Mouse (Mus musculus) adrenal gland, adult 8-10 months (tissue): Measurements from ENCODE around the gene Cytl1. TPM values are rescaled to one million over a fixed set of nuclear protein-coding genes. Genes with fewer than 3 reads are reported as not detected.
A peak's percentile ranks its signal among the peaks of the same experiment; 100 is the strongest.

Experiments used
- DNase-seq: peaks from one replicate; pipeline ENCODE4 v3.0.0; 2022
- total RNA-seq, 4 experiments: library from RNA; stranded (reverse); gene quantifications; 2 replicates each; pipeline ENCODE4 v1.2.4; 2022

Cytl1 gene
- 1 to 10 TPM; 1.3 to 2.6 (median 2.6) TPM for total RNA-seq

GRCm38 (mm10) chr5:37735224-37735623, at the start of gene Cytl1:
Gene Cytl1 (plus strand): TSS chr5:37735519.
- no peak for DNase-seq

DNA sequence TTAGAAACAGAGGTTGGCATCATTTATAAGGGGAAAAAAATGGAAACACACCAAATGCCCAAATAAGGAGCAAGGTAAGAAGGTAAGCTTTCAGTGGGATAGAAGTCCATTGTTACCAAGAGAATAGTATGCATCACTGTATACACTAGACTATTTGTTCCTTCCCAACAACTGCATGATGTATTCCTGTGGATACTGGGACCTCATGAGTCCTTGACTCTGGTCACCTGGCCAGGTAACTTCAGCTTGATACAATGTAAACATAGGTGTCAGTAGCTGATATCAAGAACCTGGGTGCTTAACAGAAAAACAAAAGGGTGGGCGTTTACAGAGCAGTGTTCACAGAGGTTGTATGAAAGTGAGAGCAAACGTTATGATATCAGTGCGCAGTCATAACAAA, 42.6 kb upstream of the Cytl1 start:
- DNase-seq, result no peak

- no peak for DNase-seq
These were observed 39.5 kb upstream of the Cytl1 start for GRCm38 (mm10) chr5:37695773-37696172.

GRCm38 (mm10) chr5:37697286-37697685, 38.0 kb upstream of the Cytl1 start:
- DNase-seq, result no peak

DNA sequence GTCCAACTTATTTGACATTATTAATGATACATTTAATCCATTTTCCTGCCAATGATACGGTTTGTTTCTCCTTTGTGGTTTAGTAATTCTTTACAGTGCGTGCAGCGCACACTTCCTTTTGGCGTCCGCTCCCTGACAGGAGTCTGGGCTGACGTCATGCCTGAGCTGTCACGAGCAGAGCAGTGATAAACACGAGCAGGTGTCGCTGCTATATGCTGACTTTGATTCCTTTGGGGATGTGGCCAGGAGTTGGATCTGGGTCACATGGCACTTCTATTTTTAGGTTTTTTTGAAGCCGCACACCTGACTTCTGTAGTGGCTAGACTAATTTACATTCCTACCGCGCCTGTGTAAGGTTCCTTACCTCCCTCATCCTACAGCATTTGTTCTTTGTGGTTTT, 35.6 kb upstream of the Cytl1 start:
- no peak for DNase-seq

- DNase-seq, result no peak
These were observed 30.4 kb upstream of the Cytl1 start for GRCm38 (mm10) chr5:37704962-37705361.

DNA sequence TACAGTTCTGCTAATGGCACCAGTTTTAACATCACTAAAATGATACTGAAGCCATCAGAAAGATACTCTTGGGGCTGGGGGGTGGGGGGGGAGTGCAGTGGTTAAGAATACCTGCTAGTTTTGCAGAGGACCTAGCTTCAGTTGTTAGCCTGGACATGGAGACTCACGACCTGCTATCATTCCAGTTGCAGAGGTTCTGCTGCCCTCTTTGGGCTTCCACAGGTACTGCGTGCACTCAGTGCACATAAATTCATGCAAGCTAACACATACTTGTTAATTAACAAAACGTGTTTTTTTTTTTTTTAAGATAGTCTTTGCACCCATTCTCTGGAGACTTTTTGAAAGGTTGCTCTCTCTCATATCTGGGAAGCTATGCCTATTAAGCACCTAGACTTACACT, 27.2 kb upstream of the Cytl1 start:
- DNase-seq, result no peak

GRCm38 (mm10) chr5:37709257-37709904, 25.9 kb upstream of the Cytl1 start:
- DNase-seq, result no peak

GRCm38 (mm10) chr5:37716505-37717372, 18.6 kb upstream of the Cytl1 start, which contains the start of gene Stk32b:
Gene Stk32b (minus strand): TSS chr5:37717171.
- no peak for DNase-seq

GRCm38 (mm10) chr5:37717384-37717963, 17.8 kb upstream of the Cytl1 start:
- DNase-seq, result peak; percentile 3

- DNase-seq, result no peak
These were observed 14.6 kb upstream of the Cytl1 start for GRCm38 (mm10) chr5:37720670-37721069.

DNA sequence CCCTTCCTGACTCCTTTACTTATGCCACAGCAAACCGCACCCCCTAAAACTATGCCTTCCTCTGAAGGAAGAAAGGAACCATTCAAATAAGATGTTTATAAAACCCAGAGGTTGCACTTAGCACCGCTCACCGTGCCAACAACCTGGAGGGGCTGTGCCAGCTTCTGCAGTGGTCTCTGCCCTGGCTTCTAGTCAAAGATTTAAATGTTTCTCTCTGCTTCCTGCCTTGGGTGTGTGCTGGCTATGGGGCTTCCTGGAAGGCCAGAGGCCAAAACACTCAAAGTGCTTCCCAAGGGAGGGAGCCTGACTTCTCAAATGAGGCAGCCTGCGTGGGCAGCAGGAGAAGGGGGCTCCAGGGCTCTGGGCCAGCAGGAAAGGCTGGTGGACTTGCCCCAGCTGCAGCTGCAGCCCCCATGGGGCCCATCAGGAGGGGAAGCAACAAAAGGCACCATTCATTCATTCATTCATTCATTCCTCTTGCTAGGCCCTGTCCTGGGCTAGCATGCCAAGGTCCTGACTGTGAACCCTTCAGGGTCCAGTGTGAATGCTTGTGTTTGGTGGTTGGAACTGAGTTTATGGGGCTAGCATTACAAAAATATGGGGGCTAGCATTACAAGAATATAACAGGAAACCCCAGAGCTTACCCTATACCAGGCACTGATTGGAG, 10.0 kb upstream of the Cytl1 start:
- no peak for DNase-seq

DNA sequence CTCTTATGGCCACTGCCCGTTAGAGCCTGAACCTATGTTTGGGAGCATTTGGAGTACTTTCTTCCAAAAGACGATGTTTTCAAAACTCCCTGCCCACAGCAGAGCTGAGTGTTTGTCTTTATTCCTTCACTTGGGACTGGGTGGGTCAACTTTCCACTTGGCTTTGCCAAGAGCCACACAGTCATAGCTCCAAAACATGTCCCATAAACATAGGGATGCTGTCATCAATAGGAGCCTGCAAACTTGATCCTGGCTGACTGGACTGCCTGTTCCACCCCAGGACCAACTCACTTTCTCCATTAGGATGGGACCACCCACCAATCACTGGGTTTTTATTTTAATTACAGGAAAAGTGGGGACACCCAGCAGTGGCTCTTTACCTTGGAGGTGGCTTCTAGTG, 4.5 kb upstream of the Cytl1 start:
- DNase-seq, result no peak

GRCm38 (mm10) chr5:37736213-37736612, 894 bp downstream of the Cytl1 start:
- no peak for DNase-seq

DNA sequence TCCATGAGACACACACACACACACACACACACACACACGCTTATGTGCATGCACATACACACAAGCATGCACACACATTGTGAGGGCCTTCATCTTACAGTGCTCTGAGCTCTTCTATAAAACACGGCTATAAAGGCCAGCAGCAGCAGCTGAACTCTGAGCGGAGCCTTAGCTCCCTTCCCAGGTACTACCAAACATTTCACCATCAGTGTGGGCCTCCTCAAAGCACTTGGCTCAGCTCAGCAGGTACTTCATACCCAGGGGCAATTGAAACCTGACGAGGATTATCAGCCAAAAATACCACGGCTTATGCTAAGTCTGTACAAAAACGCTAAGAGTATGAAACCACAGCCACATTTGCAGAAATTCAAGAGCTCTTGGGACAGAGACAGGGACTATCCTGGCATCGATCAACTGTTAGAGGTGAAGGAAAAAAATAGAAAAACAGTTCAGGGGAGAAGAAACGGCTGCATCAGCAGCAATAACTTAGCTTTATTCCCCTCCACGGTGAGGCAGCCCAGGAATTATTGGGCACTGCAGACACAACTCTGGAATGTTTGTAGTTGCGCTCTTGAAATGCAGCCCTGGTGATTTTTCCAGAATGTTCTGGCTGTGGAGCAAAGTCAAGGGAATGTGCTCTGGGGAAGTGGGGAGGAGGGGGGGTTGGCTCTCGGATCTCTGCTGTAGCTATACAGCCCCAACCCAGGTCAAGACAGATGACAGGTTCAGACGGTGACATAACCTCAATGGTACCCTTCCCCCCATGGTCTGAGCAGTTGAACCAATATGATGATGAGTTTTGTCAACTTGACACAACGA, 8.8 kb downstream of the Cytl1 start:
- DNase-seq, result no peak

DNA sequence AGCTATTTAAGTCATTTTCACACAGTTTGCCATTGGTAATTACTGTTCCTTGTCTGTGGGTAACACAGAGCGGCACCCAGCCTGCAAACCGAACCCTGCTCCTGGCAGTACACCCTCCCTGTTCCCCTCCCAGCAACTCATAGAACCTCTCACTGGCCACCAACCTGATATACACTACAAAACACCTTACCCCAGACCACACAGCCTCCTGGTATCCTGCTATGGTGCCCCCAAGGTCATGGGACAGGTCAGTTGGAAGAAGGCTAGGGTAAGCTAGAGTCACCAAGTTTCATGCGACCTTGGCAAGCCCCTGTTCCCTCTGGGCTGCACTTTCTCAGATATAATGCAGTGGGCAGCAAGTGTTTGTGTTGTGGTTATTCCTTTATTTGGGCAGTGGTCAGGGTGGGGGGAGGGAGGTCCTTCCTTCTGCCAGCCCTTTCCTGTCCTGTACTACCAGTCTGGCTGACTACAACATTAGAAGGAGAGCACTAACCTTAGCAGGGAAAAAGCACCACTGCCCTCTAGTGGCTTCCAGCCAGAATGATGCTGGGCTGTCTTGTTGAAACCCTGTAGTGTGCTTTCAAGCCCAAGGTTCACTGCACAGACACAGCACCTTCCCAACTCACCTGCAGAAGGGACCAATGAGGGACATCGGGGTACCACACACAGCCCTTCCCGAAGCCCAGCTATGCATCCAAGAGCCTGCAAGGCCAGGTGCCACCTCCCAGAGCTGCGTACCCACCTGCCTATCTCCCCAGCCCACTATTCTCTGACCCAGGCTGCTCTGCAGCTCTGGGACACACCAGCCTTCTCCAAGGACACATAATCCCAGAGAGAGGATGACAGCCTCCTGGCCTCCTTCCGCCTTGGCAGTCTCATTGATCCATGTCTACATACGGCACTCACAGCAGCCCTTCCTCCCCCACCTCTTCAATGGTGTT, 17.0 kb downstream of the Cytl1 start:
- DNase-seq, result peak; percentile 69

- peak; percentile 91 for DNase-seq
These were observed 18.0 kb downstream of the Cytl1 start for GRCm38 (mm10) chr5:37753366-37753765.

DNA sequence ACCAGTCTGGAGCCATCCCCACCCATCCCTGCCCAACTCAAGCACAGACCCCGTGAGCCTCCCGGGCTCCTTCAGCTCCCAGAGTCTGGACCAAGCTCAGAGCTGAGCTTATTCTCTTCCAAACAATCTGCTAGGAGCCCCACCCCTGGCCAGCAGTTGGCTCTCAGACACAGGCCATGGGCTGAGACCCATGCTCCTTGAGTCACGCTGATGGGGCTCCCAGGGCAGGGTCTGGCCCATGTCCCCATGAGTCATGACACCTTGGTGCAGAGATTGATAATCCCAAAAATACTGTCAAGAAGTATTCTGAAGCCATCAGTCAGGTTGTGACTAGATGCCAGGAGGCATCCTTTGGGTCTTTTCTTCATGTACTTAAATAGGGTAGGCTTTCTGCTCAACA, 26.7 kb downstream of the Cytl1 start:
- no peak for DNase-seq

- DNase-seq, result no peak
These were observed 30.5 kb downstream of the Cytl1 start for GRCm38 (mm10) chr5:37765851-37766250.

DNA sequence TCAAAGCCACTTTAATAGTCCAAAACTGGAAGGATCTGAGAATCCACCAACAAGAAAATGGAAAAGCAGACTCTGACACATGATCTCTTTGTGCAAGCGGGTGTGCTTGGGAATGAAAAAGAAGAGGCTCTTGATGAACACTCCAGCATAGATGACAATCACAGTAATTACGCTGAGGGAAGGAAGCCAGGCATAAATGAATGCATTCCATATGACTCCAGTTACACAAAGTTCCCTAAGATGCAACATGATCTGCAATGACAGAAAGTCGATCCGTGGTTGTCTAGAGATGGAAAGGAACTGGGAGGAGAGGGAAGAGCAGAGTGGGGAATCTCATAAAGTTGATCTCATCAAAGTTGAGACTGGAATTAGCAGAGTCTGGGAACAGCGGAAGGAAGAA, 31.9 kb downstream of the Cytl1 start:
- DNase-seq, result no peak

- DNase-seq, result no peak
These were observed 33.7 kb downstream of the Cytl1 start for GRCm38 (mm10) chr5:37769031-37769430.
